ENCODE assay signal across 10 mouse cellular contexts in the genomic region with DNA sequence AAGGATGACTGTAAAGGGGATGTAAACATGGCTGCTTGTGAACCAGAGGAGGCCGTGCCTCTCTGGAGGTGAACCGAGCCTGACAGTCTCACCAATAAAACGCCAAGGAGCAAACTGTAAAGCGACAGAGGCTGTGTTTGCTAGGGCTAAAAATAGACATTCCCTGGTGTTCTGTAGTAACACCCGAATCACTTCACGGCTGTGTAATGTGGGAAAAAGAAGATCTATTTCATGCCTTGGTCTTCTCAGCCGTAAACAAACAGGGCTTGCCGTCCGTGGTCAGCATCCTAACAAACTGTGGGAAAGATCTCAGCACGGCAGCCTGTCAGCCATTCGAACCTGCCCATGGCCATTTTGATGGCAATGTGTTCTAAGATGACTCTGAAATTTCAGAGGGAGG.
A peak's percentile ranks its signal among the peaks of the same experiment; 100 is the strongest.
DNase-seq lines count a peak whose midpoint lies in the region; ATAC-seq lines count a peak whose summit lies in the region.
"Had no signal": no experiment of that assay in that cellular context is flagged by ENCODE, and none has a peak within 500 bp of the region (broad histone marks: within the 10 kb centered on the region; RNA-seq: fewer than 3 reads in every experiment).

No protein-coding gene starts in this region.

- no peaks in the 10 kb centered on the region for H3K9me3 ChIP-seq in heart, embryonic 13.5 days
- no peaks in the 10 kb centered on the region for H3K9me3 ChIP-seq in limb, embryonic 15.5 days
- H3K9me3 ChIP-seq in liver, embryonic 11.5 days (ENCODE audit: control insufficient read depth, low read length), result no peaks in the 10 kb centered on the region

- H3K4me2 ChIP-seq in heart, embryonic 13.5 days, result peak overlapping the region; percentile 14; the same call in 1 of the 2 replicates
- no peak overlapping the region for H3K4me2 ChIP-seq in limb, embryonic 15.5 days
- H3K4me2 ChIP-seq in liver, embryonic 11.5 days, result no peak overlapping the region

- DNase-seq in heart, adult 8-10 months (ENCODE audit: low spot score), result no peak
- peak; percentile 20 for DNase-seq in R1 (ENCODE audit: low read depth, low spot score)
- DNase-seq in liver, embryonic 11.5 days (ENCODE audit: low spot score), result no peak
- no peak for DNase-seq in thymus, postnatal 25 days
- DNase-seq: cerebellum, adult 9-11 months; gastrocnemius, postnatal 14 days; kidney, adult 9 months had no signal

- WGBS in heart, embryonic 13.5 days, result 39% methylated on average over 11 of the region's 11 CpGs
- WGBS in limb, embryonic 15.5 days, result 37% methylated on average over 11 of the region's 11 CpGs
- WGBS in liver, embryonic 11.5 days, result 71% methylated on average over 11 of the region's 11 CpGs

- H3K27ac ChIP-seq in heart, embryonic 13.5 days (replicated peaks), result peak overlapping the region; percentile 84
- peak overlapping the region; percentile 60 for H3K27ac ChIP-seq in brown adipose tissue, adult 24 weeks (replicated peaks; ENCODE audit: low read depth, low read length)
- peak overlapping the region; percentile 77; the same call in 1 of the 2 replicates for H3K27ac ChIP-seq in limb, embryonic 15.5 days
- no peak overlapping the region for H3K27ac ChIP-seq in liver, embryonic 11.5 days (ENCODE audit: low read depth, low read length)

- H3K27me3 ChIP-seq in heart, embryonic 13.5 days (replicated peaks), result no peaks in the 10 kb centered on the region
- H3K27me3 ChIP-seq in limb, embryonic 15.5 days, result no peaks in the 10 kb centered on the region
- no peaks in the 10 kb centered on the region for H3K27me3 ChIP-seq in liver, embryonic 11.5 days (replicated peaks; ENCODE audit: control insufficient read depth, insufficient read depth, low read length)

- H3K9ac ChIP-seq in heart, embryonic 13.5 days, result peak overlapping the region; percentile 68; the same call in 1 of the 2 replicates
- no peak overlapping the region for H3K9ac ChIP-seq in limb, embryonic 15.5 days
- no peak overlapping the region for H3K9ac ChIP-seq in liver, embryonic 11.5 days (ENCODE audit: low read depth, low read length)

- ATAC-seq in heart, embryonic 13.5 days (ENCODE audit: extremely low read depth, insufficient number of reproducible peaks, low FRiP score, low TSS enrichment), result no peak
- ATAC-seq in limb, embryonic 15.5 days (ENCODE audit: insufficient number of reproducible peaks, low FRiP score, low TSS enrichment, low read depth), result no peak
- ATAC-seq in liver, embryonic 11.5 days (replicated peaks; ENCODE audit: low FRiP score), result no peak

- H3K4me3 ChIP-seq in heart, embryonic 13.5 days, result no peak overlapping the region
- H3K4me3 ChIP-seq in brown adipose tissue, adult 24 weeks (ENCODE audit: insufficient read depth, low read depth, low read length), result no peak overlapping the region
- no peak overlapping the region for H3K4me3 ChIP-seq in limb, embryonic 15.5 days
- H3K4me3 ChIP-seq in liver, embryonic 11.5 days (ENCODE audit: low read depth, low read length), result no peak overlapping the region

- no peaks in the 10 kb centered on the region for H3K36me3 ChIP-seq in heart, embryonic 13.5 days
- no peaks in the 10 kb centered on the region for H3K36me3 ChIP-seq in limb, embryonic 15.5 days
- H3K36me3 ChIP-seq in liver, embryonic 11.5 days (ENCODE audit: control insufficient read depth, insufficient read depth, low read length), result no peaks in the 10 kb centered on the region

- peaks cover 70% of the 10 kb centered on the region for H3K4me1 ChIP-seq in heart, embryonic 13.5 days
- peaks cover 32% of the 10 kb centered on the region for H3K4me1 ChIP-seq in brown adipose tissue, adult 24 weeks (ENCODE audit: control insufficient read depth, insufficient read depth, insufficient read length, low read length)
- H3K4me1 ChIP-seq in limb, embryonic 15.5 days, result peaks cover 33% of the 10 kb centered on the region
- no peaks in the 10 kb centered on the region; the same call in 1 of the 2 replicates for H3K4me1 ChIP-seq in liver, embryonic 11.5 days (replicated peaks; ENCODE audit: control insufficient read depth, insufficient read depth, low read length)
